Mouse (Mus musculus): ENCODE measurements around the gene Rbm20. TPM values are rescaled to one million over a fixed set of nuclear protein-coding genes. Genes with fewer than 3 reads are reported as not detected.

Gene Rbm20
- total RNA-seq, 4 experiments from 2014 or later, result 232 to 257 (median 245) TPM

DNA sequence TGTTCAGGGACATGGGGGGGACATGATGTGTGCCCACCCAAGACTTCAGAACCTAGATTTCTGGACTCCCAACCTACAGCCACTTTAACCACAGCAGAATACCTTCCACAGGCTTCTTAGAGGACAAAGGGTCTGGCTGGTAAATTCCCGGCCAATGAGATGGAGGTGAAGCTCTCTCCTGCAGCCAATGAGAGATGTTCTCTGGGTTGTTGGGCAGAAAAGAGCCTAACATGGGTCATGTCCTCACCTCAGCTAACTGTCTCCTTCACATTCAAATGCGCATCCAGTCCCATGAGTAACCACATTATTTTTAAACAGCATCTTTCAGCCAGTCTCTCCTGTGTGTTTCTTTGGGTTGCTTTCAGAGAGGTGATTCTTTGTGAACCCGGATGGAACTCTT, 5.7 kb upstream of the Rbm20 start:
- no peak for DNase-seq (ENCODE audit: low spot score)

DNA sequence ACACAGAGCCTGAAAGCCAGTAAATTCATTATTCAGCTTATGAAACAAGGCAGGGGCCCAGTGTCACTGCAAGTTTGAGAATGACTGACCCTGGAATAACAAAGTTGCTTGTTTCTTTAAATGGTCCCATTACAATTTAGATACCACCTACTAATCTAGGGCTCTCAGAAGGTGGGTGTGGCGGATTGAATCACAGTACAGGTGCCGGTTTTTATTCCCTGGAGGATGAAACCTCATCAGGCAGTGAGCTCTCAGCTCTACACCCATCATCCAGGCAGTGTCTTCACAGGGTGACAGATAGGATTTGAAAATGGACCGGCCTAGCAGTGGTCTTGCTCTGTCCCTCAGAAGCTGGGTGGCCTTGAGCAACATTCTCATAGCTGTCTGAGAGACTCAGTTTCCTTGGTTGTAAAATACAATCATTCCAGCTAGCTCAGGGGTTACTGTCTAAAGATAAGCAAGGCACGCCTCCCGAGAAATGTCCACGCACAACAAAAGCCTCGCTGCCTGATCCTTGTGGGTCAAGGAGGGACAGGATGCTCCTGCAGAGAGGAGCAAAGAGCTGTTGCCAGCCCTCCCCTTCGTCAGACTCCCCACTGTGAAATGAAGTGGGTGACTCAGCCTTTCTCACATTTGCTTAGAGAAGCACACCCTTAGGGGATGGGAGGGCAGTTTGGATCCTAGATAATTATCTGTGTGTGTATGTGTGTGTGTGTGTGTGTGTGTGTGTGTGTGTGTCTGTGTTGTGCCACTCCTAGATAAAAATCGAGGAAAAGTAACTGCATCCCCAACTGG, 2.8 kb upstream of the Rbm20 start:
- no peak for DNase-seq (ENCODE audit: low spot score)

DNA sequence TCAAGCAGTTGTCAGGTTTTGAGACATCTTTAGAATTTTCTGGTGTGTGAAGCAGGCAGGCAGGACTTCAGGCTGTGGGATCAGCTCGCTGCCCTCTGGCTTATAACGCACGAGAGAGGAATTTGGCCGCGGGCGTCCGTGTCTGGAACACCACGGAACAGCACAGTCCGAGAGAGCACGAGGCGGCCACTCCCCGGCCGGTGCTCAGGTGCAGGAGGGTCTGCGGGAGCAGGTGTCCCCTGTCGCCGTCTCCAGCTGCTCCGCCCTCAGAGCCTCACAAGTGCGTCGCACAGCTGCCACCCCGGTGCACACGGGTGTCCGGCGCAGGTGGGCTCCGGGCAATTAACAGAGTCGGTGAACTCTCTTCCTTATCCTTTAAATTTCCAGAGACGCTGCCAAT, 878 bp upstream of the Rbm20 start:
- DNase-seq (ENCODE audit: low spot score), result no peak

DNA sequence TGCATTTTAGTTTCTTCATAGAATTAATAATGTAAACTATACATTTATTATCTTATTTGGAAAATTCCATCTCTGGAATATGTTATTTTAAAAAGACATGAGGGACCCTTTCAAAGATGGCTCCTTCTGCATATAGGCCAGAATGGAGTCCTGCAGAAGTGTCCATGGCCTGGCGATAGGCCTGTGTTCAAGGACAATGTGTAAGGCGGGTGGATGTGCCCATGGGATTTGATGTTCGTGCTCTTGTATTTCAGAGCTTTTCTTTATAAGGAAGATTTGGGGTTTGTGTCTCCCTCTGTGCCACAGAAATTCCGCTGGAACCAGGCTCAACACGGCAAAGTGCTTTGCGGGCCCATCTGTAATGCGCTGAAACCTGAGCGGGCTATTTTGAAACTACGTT, 2.1 kb downstream of the Rbm20 start:
- no peak for DNase-seq (ENCODE audit: low spot score)

DNA sequence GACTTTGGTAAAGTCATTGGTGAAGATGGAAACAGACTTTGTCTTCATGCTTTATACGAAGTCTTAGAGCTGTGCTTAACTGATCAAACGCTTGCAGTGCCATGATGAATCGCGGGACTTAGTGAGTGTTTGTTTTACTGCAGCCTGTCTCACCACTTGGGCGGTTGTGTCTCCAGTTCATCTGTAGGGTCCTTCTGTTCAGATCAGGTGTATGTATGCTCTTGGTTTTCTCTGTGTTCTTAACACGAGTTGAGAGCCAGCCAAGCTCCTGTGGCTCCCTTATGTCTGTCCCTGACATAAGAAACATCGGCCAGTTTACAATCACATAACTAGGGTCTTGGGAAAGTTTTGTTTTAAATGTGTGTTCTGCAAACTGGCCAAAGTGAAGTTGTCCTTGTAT, 2.9 kb downstream of the Rbm20 start:
- no peak for DNase-seq (ENCODE audit: low spot score)

DNA sequence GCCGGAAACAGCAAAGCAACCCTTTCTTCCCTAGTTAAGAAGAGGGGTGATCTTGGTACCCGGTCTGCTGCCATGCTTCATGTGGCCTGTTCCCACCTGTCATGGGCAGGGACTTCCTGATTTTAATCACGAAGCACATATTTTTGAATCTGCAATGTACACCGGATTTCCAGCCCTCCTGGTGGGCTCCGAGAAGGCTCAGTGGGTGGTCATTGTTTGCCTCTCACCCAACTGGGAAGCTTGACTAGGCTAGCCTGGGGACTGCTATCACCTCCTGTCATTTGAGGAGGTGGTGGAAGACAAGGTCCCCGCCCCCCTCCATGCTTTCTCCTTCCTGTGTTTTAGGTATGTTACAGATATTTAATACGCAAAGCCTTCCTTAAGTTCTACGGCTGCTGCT, 5.3 kb downstream of the Rbm20 start:
- no peak for DNase-seq (ENCODE audit: low spot score)

DNA sequence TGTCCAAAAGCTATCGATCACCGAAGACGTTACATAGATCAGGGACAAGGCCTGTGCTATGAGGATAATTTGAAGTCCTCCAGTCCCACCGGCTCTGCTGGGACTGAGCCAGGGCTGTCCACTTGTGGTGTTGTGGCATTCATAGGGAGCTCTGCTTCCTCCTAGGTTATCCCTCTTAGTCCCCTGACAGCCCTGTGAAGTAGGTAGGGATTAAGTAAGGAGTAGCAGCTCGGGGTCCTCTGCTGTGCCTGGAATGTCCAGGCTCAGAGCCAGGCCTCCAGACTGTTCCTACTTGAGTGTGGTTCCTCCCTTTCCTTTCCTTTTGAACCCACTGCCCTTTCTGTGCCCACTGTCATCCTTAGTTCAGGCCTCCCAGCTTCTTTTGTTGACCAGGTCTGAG, 10.5 kb downstream of the Rbm20 start:
- DNase-seq (ENCODE audit: low spot score), result no peak

DNA sequence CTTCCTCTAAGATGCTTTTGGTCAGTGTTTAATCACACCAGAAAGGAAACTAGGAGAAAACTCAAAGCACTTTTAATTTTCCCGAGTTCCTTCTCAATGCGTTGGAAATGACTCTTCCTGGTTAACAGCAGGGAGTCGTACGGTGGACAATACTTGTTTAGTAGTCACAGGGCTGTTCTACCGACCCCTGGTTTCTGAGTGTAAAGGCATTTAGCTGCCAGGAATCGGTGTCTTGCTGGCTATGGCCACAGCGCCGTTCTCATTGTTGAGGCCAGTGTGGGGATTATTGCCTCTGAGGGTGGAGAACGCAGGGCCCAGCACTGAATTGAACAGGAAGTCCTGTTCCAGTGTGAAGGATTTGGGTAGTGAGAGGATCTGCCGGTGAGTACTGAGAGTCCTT, 13.7 kb downstream of the Rbm20 start:
- DNase-seq (ENCODE audit: low spot score), result no peak

DNA sequence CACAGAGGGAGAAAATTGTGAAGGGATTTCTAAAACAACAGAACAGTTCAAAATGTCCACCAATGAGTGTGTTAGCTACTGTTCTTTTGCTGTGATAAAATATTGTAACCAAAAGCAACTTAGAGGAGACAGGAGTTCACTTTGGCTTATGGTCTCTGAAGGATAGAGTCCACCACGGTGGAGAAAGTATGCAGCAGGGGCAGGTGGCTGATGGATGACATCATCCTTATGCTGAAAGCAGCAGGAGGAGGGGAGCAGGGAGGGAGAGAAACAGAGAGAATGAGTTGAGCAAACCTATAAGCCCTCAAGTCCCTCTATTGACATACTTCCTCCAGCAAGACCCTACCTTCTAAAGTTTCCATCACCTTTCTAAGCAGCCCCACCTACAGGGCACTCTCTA, 16.9 kb downstream of the Rbm20 start:
- DNase-seq (ENCODE audit: low spot score), result no peak

DNA sequence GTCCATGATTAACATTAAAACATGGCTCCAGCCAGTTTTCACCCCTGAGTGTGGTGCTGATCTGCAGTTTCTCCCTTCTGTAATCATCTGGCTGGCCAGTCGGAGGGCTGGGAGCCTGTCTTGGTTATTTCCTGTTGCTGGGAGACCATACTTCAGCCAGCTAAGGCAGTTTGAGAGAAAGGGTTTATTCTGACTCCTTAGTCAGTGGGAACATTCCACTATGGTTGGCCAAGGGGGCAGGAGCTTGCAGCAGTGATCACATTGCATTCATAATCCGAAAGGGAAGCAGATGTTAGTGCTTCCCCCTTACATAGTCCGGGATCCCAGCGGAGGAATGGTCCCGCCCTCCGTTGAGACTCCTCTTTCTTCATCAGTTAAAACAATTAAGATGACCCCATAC, 19.0 kb downstream of the Rbm20 start:
- no peak for DNase-seq (ENCODE audit: low spot score)

DNA sequence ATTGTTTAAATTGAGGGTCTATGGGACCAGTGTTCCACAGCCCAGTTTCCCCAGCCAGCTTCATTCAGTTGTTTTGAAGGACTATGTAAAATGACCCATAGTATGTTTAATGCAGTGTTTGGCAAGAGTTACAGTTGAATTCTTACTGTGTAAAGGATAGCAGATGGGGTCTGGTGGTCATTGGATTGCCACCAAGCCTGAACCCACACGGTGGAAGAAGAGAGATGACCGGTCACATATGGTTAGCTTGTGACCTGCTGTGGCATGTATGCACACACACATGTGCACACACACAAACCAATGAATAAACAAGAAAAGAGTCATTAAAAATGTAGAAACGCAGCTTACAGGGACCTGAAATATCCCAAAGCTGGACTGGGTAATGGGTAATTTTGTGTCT, 19.5 kb downstream of the Rbm20 start:
- DNase-seq (ENCODE audit: low spot score), result no peak

DNA sequence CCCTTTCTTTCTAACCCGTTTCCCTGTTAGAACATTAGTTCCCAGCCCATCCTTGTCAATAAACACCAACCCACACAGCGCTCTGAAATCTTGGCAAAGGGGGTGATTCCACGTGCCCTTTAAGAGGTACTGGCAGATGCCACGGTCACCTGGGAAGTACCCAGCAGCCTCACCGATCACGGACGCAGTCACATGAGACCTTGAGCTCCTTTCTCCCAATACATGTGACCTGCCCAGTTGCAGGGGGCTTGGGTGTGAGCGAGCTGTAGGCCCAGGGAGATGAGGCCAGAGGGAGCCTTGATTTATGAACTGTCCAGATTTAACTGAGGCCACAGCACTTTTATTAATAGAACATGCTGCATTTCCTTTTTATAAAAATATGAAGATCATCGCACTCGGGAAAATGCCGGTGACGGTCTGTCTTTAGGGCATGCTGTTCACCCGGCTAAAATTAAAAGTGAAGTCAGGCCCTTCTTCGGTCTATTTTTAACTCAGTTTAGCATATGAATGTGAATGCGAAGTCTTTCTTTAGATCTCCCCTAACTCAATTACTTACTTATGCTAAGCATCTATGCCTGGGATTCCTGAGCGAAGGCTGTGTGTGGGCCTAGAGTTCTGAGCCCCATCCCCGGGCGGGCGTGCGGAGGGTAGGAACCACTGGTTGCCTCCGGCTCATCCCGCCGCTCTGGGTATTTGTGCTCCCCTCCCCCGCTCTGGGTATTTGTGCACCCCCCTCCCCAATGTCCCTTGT, 20.4 kb downstream of the Rbm20 start:
- DNase-seq (ENCODE audit: low spot score), result peak; percentile 68

DNA sequence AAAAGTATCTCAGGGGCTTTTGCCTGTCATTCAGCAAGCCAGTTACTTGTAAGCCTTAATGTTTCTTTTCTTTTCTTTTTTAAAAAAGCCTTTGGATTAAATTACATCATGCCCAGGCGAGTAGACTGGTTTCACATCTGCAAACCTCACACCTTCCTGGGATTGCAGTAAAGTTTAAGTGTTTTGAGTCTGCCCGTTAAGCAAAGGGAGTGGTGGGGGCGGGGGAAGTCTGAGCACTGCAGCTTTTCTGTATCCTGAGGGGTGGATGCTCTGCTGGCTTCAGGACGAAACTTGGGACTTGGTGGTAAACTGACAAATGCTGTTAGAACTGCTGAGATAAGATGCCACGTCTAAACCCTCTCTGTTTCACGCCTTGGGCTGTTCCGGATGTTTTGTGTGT, 22.6 kb downstream of the Rbm20 start:
- no peak for DNase-seq (ENCODE audit: low spot score)

DNA sequence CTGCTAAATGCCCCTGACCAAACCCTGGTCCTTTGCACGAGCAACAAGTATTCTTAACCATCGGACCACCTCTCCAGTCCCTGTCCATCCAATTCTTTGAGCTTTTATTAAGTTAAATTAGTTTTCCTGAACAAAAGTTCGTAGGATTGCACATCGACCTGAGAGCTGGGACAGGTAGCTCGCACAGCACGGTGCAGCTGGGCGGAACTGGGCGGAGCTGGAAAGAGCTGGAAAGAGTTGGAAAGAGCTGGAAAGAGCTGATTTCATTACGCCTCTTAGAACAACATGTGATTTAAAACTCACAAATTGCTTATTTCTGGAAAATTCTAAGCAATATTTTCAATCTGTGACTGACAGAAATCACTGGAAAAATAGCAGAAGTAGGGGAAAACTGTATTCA, 24.3 kb downstream of the Rbm20 start:
- DNase-seq (ENCODE audit: low spot score), result no peak

DNA sequence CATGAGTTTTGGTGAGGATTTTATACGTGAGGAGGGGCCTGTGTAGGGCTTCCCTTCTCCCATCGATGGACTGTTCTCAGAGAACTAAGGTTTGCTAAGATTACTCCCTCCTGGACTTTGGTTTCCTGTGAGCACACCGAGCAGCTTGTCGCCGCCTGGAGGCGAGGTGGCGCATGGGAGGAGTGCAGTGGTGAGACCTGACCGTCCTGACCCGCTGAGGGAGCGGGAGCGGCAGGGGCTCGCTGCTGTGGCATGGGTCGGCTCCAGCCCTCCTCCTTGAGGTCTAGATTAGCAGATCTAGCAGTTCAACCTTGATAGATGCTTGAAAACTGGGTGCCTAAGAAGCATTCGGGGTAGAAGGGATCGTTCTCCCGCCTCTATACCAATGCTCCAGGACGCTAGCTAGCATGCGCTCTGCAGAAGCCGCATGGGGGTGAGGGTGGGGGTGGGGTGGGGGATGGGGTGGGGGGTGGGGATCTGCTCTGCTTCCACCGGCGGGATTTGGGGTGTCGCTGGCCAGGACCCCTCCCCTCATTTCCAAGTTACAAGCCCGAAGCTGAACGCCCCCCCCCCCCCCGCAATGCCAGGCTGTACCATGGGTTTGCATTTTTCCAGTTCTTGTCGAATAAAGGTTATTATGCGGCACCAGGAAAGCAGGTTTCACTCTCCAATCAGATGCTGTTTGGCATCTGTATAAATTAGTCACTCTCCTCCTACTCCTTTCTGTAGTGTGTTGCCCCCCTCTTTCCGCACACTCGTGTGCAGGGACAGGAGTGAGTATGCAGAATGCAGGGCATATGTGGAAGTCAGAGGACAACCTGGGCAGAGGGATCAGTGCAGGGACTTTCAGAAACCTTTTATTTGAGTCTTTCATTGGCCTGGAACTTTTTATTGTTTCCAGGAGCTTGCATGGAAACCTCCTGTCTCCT, 28.1 kb downstream of the Rbm20 start:
- no peak for DNase-seq (ENCODE audit: low spot score)

DNA sequence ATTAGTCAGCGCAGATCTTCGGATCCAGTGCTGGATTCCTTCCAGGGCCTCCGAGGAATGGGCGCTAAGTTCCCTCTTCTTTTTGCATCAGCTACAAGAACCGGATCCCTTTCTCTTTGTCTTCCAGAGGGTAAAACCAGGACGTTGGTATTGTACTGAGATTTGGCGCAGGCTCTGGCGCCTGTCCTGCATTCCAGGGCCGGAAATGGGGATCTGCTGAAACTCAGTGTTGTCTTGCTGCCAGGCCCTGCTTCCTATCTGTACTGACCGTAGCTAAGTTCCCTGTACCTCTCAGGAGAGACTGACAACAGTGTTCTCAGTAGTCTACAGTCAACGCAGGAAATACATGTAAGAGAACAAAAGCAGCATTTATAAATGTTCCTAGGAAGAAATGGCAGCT, 31.3 kb downstream of the Rbm20 start:
- DNase-seq (ENCODE audit: low spot score), result peak; percentile 56

DNA sequence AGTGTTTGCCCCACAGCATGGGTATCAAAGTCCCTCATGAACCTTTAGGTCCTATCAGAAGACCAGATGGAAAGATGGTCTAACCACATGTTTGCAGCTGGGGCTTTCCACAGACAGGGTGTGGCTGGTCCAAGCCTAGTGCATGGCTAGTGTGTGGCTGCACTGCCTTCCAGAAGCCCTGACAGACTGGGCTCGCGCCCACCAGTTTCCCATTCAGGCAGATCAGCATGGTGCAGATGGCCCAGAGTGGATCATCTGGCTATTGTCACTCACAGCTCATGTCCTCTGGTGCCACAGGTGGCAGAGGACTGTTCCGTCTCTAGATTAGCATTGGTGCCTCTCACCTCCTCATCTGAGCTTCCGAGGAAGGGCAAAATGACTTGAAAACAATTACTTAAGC, 33.8 kb downstream of the Rbm20 start:
- no peak for DNase-seq (ENCODE audit: low spot score)

DNA sequence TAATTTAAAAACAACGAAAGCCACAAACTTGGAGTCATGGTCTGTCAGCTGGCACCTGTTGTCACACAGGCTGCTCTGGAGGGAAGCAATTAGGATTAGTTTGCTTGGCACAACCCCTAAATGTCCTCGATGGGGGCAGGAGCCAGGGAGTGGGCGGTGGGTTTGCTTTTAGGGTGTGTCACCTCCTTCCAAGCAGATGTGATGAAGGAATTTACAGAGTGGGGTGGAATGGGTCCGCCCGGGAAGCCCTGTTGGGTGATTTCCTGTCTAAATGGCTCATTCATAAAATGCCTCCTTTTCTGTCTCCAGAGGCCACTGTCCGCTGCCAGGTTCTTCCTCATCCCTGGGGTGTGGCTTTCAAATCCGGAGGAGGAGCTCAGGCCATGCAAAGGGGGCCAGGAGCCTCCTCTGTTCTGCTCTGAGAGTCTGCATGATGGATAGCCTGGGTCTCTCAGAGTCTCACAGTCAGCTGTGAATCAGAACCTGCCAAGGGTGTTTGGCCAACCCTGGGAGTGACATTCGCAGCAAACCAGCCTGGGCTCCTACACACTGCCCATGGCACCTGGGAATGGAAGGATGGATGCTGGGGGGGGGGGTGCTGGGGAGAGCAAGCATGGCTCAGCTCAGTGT, 34.3 kb downstream of the Rbm20 start:
- DNase-seq (ENCODE audit: low spot score), result peak; percentile 35

DNA sequence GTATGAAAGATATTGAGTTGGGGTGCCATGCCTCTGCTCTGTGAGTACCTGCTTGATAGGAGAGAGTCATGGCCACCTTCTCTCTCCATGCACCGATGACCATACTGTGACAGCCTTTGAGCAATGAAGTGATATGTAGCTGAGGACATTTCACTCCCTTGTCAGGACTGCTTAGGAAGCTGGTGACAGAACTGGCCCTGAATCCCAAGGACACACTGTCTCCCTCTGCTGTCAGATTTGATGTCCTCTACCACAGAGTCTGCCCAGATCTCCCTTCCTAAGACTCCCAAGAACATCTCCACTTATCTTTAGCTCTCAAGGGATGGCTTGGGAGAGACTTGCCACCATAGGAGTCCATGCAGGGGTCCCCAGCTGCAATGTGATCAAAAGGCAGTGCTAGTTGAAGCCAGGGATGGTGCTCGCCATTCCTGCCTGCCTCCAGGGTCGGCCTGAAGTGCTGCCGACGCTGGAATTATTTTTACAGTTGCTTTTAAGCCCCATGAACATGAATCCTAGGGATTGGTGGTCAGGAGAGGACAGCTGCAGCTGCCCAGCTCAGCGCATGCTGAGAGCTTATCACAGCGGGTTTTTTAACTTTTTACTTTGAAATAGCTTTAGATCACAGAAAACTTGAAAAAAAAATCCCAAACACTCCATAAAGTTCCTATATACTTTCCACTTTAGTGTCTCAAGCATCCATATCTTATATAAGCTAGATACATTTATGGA, 35.4 kb downstream of the Rbm20 start:
- DNase-seq (ENCODE audit: low spot score), result peak; percentile 21

DNA sequence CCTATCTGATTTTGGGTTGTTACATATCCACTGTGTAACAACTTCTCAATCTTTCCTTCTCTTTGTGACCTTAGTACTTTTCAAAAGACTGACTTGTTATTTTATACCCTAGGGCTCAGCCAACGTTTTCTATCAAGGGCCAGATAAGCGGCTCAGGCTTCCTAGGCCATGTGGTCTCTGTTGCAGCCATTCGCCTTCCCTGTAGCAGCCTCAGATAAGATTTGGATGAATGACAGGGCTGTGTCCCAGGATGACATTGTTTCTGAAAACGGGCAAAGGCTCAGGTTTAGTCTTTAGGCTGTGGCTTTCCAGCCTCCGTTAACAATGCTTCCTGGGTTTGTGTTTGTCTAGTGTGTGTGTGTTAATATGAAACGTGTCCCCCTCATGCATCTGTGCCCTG, 36.3 kb downstream of the Rbm20 start:
- DNase-seq (ENCODE audit: low spot score), result peak; percentile 48

DNA sequence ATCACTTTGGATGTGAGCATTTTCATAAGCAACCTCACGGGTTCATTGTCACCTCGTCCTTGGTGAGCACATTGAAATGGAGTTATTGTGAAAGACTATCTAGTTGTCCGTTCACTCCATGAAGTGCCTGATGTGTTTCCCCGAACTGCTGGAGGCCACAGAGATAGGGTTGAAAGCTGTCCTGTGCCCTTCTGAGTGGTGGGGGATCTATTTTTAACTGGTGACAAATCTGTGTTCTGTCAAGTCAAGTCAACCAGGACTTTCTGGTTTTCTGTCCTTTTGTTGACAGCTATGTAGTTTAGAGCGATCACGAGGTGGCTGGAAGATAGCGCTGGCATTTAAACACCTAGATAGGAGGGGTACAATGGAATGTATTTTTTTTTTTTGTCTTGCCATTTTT, 39.4 kb downstream of the Rbm20 start:
- peak; percentile 62 for DNase-seq (ENCODE audit: low spot score)
